Mouse (Mus musculus): ENCODE data around the gene Nop14. TPM values are rescaled to one million over a fixed set of nuclear protein-coding genes. Genes with fewer than 3 reads are reported as not detected.
"Not testable (repeated sequence)": the region's sequence is repeated elsewhere in the genome, so short reads cannot be mapped to it uniquely, and the experiment has no call there.

Nop14 gene
- total RNA-seq, 4 experiments from 2014 or later, result 13.2 to 19.2 (median 16.0) TPM

DNA sequence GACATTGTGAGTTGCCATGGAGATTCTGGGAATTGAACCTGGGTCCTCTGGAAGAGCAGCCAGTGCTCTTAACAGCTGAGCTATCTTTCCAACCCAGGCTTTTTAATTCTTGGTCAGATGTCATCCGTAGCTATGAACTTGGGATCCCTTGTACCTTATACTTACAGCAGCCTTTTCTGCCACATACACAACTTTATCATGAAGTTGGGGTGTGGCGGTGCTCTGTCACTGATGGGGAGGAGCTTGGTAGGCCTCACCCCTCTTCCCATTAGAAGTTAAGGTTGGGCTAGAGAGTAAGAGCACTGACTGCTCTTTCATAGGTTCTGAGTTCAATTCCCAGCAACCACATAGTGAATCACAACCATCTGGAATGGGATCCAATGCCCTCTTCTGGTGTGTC is 27.0 kb downstream of the Nop14 start:
- no peak for DNase-seq (ENCODE audit: low spot score in 2 of 2)

DNA sequence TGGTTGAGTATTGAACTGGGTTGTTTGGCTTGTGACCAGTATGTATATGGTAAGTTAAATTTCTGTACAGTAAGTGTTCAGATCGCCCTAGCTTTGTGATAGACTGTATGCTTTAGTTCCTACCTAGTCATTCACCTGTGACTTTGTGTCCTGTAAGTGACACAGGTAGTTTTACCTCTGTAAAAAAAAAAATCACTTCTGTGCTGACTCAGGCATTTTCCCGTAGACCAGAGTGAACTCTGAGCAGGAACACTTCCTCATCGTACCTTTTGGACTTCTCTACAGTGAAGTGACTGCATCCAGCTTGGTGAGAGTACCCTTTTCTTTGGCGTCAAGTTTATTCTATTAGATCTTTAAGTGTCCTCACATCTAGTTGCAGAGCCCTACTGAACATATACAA is 50.0 kb downstream of the Nop14 start:
- no peak for DNase-seq (ENCODE audit: low spot score in 2 of 2)

DNA sequence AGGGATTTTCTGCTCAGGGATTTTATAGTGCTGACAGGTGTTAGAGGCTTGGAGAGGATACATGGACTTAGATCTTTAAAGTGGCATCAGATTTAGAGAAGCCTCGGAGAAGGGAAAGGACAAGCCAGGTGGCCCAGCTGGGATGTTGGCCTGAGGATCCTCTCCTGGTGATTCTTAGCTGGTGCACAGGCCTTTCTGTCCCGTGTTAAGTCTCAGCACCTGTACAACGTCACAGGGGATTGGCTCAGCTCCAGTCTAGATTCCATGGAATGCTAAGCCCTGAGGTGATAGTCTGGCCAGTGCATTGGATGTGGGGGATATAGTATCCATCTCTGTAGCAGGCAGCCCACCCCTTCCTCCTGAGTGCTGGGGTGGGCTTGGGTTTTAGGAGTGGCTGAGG is 51.7 kb downstream of the Nop14 start:
- DNase-seq (ENCODE audit: low spot score in 2 of 2), result no peak

DNA sequence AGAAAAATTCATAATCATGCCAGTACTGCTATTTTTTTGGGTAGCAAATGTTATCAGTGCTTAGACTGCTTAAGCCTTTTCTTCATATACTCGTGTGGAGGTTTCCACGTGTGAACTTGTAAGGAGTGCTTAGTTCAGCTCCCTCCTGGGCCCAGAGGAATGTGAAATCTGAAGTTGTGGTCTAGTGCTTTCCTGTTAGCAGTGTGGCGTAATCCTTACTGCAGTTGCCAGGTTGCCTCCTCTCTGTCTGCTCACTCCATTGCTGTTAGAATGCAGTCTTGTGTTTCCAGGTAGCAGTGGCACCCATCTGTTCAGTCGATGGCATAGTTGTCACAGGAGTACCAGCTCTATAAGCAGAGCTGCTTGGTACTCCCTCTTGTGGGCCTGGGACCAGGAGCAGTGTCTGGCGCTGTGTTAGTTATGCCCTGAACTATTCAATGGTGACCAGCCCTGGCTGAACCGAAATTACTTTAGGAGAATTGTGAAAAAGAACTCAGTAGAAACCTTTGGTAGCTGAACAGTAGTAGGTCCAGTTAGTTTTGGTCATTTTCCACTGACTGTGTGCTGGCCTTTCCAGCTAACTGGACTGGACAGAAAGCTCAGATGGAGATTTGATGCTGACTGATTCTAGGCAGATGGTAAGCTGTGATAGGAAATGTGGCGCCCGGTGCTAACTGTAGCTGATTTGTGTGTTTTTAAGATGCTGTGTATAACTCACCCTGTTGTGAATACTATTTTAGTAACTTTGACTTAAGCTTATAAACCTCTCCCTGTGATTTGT is 52.7 kb downstream of the Nop14 start:
- DNase-seq (ENCODE audit: low spot score in 2 of 2), result no peak

DNA sequence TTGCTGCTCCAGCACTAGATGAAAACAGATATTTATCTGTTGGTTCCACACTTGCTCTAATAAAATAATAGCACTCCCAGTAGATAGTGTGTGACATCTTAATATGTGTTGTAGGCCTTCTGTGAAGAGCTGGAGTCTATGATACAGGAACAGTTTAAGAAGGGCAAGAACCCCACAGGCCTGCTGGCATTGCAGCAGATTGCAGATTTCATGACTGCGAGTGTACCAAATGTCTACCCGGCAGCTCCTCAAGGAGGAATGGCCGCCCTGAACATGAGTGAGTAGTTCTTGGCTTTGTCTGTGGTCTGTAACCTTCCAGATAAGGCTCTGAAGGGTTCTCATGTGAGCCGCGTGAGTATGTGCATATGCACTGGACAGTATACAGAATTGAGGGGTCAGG is 55.4 kb downstream of the Nop14 start:
- no peak for DNase-seq (ENCODE audit: low spot score in 2 of 2)

DNA sequence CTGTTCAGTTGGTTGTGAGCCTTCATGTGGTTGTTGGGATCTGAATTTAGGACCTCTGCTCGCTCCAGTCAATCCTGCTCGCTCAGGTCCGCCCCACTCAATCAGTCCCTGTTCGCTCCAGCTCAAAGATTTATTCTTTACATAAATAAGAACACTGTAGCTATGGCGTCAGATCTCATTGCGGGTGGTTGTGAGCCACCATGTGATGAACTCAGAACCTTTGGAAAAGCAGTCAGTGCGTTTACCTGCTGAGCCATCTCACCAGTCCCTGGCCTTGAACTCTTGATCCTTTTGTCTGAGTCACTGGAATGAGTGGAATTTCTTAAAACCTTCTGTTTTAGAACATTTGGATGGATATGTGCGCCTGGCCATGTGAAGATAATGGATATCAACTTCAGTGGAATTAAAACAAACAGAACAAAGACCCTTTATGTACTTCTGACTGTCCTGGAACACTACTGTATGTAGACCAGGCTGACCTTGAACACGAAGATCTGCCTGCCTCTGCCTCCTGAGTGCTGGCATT is 66.7 kb downstream of the Nop14 start:
- no peak for DNase-seq (ENCODE audit: low spot score in 2 of 2)

DNA sequence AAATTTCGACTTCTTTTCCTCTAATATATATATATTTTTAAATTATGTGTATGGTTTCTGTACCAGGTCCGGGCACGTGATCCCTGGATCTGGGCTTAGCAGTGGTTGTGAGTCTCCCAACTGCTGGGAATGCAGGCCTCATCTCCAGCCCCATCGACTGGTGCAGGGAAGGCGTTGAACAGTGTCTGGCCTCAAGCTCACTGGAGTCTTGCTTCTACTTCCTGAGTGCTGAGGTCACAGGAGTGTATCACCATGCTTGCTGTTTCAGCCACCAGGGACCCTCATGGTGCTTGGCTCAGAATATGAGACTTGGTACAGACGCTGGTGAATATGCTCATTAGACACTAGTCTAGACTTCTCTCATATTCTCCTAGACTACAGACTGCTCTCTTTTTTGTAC is 67.3 kb downstream of the Nop14 start:
- DNase-seq (ENCODE audit: low spot score in 2 of 2), result no peak

DNA sequence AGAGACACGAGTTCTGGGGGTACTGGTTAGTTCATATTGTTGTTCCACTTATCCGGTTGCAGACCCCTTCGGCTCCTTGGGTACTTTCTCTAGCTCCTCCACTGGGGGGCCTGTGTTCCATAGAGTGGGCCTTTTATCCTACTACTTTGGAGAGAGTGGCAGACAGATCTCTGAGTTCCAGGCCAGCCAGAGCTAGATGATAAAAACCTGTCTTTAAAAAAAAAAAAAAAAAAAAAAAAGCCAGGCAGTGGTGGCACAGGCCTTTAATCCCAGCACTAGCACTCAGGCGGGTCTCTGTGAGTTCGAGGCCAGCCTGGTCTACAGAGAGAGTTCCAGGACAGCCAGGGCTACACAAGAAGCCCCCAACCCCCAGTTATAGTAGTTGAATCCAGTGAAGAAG is 67.7 kb downstream of the Nop14 start:
- not testable (repeated sequence) for DNase-seq (ENCODE audit: low spot score in 2 of 2)

DNA sequence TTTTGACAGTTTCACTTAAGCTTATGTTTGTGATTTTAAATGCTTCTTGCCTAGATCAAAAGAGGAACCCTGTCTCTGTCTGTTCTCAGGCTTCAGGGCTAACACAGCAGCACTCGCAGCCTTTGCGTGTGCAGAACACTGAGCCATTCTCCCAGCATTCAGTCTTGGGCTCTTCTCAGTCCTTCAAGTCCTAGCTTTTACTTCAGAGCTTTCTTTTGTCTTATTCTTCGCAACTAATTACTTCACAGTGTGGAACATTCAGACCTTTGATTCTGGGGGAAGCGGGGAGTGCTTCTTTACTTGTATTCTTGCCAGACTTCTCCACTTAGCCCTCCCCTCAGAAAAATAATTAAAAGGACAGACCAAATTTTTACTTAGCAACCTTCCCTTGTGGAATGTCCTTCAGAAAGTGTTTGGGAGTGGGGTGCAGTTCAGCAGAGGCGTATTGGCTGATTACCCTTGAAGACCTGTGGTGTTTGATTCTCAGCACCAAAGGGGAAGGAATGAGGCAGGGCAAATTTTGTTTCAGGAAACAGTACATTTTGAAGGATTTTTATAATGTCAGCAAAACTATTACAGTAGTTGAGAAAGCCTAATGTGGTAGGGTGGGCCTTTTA is 68.5 kb downstream of the Nop14 start:
- no peak for DNase-seq (ENCODE audit: low spot score in 2 of 2)

DNA sequence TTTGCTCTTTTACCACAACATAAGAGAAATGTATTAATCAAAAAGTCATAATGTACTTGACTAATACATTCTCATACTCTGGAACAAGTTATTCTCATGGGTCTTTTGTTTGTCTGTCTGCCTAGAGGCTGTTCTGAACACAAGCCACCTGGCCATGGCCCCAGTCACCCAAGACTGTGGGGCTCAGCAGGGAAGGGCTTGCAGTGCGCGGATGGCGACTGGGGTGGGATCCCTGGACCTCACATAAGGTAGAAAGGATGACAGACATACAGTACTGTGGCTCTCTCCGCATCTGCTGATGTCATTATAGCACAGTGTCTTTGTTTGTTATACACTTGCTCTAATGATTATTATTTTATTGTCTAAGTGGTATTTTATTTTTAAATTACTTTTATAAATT is 69.2 kb downstream of the Nop14 start:
- DNase-seq (ENCODE audit: low spot score in 2 of 2), result no peak

DNA sequence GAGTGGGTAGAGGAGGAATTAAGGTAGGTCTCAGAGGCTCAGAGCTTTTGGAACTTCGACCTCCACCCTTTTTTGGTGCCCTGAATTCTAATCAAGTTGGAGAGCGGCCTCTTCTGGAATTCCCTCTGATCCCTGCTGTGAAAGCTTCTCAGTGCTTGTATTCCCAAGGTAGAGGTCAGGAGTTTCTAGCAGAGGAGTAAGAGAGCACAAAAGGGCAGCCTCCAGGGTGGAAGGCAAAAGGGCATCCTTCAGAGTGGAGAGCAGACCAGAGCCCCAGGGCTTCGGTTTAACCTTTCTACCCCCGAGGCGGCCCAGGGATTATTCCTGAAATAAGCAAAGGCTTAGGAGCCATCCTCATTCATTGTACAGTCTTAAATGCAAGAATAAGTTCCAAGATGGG is 69.9 kb downstream of the Nop14 start:
- no peak for DNase-seq (ENCODE audit: low spot score in 2 of 2)

Other genes with a start within 250 kb of the Nop14 start
- gene Tnip2, start 146.2 kb downstream of the Nop14 start, total RNA-seq (2022), result 1 to 10 TPM; 1.7 to 4.0 (median 2.6) TPM
- 1 to 10 TPM in 3 of 4 experiments, under 1 TPM in 1; 0.59 to 2.7 (median 1.4) TPM for gene Sh3bp2, start 134.3 kb downstream of the Nop14 start, total RNA-seq (2022)
- 10 to 100 TPM; 59.0 to 71.9 (median 66.0) TPM for gene Add1, start 86.5 kb downstream of the Nop14 start, total RNA-seq (2022)
- 1 to 10 TPM; 3.3 to 8.8 (median 4.6) TPM for gene Mfsd10, start 22.9 kb downstream of the Nop14 start, total RNA-seq (2022)
- 1 to 10 TPM in 3 of 4 experiments, under 1 TPM in 1; 0.83 to 1.6 (median 1.3) TPM for gene Grk4, start 231 bp upstream of the Nop14 start, total RNA-seq (2022)
- 1 to 10 TPM; 6.3 to 8.8 (median 7.0) TPM for gene Htt, start 101.6 kb upstream of the Nop14 start, total RNA-seq (2022)
- under 1 TPM; 0.10 to 0.56 (median 0.20) TPM for gene Msantd1, start 247.9 kb upstream of the Nop14 start, total RNA-seq (2022)